Mouse (Mus musculus) adrenal gland, postnatal 10 days (tissue): Measurements from ENCODE around the gene Amt. TPM values are rescaled to one million over a fixed set of nuclear protein-coding genes. Genes with fewer than 3 reads are reported as not detected.

Experiments
- DNase-seq: peaks from one replicate; pipeline ENCODE4 v3.0.0; 2021; ENCODE audit warnings: mixed read lengths
- long read RNA-seq, 2 experiments: library from polyadenylated mRNA; stranded (forward); transcript quantifications; one replicate each; pipeline ENCODE4 v2.0.0; 2021
- total RNA-seq, 2 experiments: library from RNA; stranded (reverse); gene quantifications; 2 replicates each; pipeline ENCODE4 v1.2.3; 2021

The Amt gene
- 10 to 100 TPM in 1 of 2 experiments, 1 to 10 TPM in 1; 9.3 to 14.7 TPM for total RNA-seq
- long read RNA-seq, experiment 1, transcript Amt-201 (9 exons, 2,082 nt), result major isoform, 5 of 7 reads
- long read RNA-seq, experiment 1, partial matches to known transcripts, result 1 of 7 reads
- long read RNA-seq, experiment 1, other reads (novel, unspliced or antisense), result 1 of 7 reads
- long read RNA-seq, experiment 2, result 0 reads

GRCm38 (mm10) chr9:108296453-108297355 is at the start of gene Amt:
Amt (plus strand) TSS chr9:108296853.
- DNase-seq, result peak; percentile 18

- DNase-seq, result peak; percentile 19
Observed at GRCm38 (mm10) chr9:108248957-108249356, 47.7 kb upstream of the Amt start.

GRCm38 (mm10) chr9:108251877-108252276 is 44.8 kb upstream of the Amt start:
- DNase-seq, result peak; percentile 66

- no peak for DNase-seq
Observed at GRCm38 (mm10) chr9:108252766-108253165, 43.9 kb upstream of the Amt start.

GRCm38 (mm10) chr9:108260526-108260925 is 36.1 kb upstream of the Amt start:
- DNase-seq, result no peak

- DNase-seq, result no peak
Observed at GRCm38 (mm10) chr9:108261865-108262264, 34.8 kb upstream of the Amt start.

- DNase-seq, result no peak
Observed at GRCm38 (mm10) chr9:108262494-108263049, 34.1 kb upstream of the Amt start.

- DNase-seq, result no peak
Observed at GRCm38 (mm10) chr9:108263131-108263681, 33.4 kb upstream of the Amt start.

- DNase-seq, result peak; percentile 100
Observed at GRCm38 (mm10) chr9:108263690-108264190, 32.9 kb upstream of the Amt start, which contains the start of gene Dag1. Dag1 (minus strand) TSS chr9:108263958.

- peak; percentile 60 for DNase-seq
Observed at GRCm38 (mm10) chr9:108264191-108264921, 32.3 kb upstream of the Amt start.

GRCm38 (mm10) chr9:108266261-108266935 is 30.3 kb upstream of the Amt start:
- DNase-seq, result no peak

- DNase-seq, result peak; percentile 36
Observed at GRCm38 (mm10) chr9:108267691-108268090, 29.0 kb upstream of the Amt start.

- DNase-seq, result peak; percentile 45
Observed at GRCm38 (mm10) chr9:108268701-108269100, 28.0 kb upstream of the Amt start.

- peak; percentile 19 for DNase-seq
Observed at GRCm38 (mm10) chr9:108271941-108272340, 24.7 kb upstream of the Amt start.

- no peak for DNase-seq
Observed at GRCm38 (mm10) chr9:108272691-108273090, 24.0 kb upstream of the Amt start.

- no peak for DNase-seq
Observed at GRCm38 (mm10) chr9:108273485-108273884, 23.2 kb upstream of the Amt start.

- peak; percentile 73 for DNase-seq
Observed at GRCm38 (mm10) chr9:108274476-108275330, 21.9 kb upstream of the Amt start.

- no peak for DNase-seq
Observed at GRCm38 (mm10) chr9:108275331-108275659, 21.4 kb upstream of the Amt start.

GRCm38 (mm10) chr9:108278697-108279450 is 17.8 kb upstream of the Amt start:
- DNase-seq, result peak; percentile 66
